Mouse (Mus musculus): ENCODE data around the gene Olfr574. TPM values are rescaled to one million over a fixed set of nuclear protein-coding genes. Genes with fewer than 3 reads are reported as not detected.

Gene Olfr574
- polyA plus RNA-seq, 1 experiment from 2014 or later: not detected

GRCm38 (mm10) chr7:102962360-102962759 lies 14.1 kb downstream of the Olfr574 start, which contains the start of gene Olfr576:
TSS of gene Olfr576 (plus strand) at chr7:102962660.
- Histone ChIP-seq H3K4me2 (replicated peaks) (no peak within 1 kb of the TSS), H3K27me3 (no peaks in the 10 kb centered on the region), H3K4me1 (replicated peaks) (no peaks in the 10 kb centered on the region), H3K9me3 (no peaks in the 10 kb centered on the region), H3K9ac (replicated peaks) (no peak within 1 kb of the TSS), H3K36me3 (no peaks in the 10 kb centered on the region), H3K27ac (no peak within 1 kb of the TSS), H3K4me3 (replicated peaks) (no peak within 1 kb of the TSS)
- ATAC-seq: no peak
- WGBS: 61% methylated on average over 2 of the region's 2 CpGs

GRCm38 (mm10) chr7:102974399-102974798 lies 26.1 kb downstream of the Olfr574 start:
- no peak for ATAC-seq
- H3K4me1 ChIP-seq (replicated peaks): no peaks in the 10 kb centered on the region
- no peaks in the 10 kb centered on the region for H3K9me3 ChIP-seq
- H3K27me3 ChIP-seq: no peaks in the 10 kb centered on the region
- H3K4me3 ChIP-seq (replicated peaks): no peak overlapping the region
- no peaks in the 10 kb centered on the region for H3K36me3 ChIP-seq
- H3K27ac ChIP-seq: no peak overlapping the region
- no peak overlapping the region for H3K4me2 ChIP-seq (replicated peaks)
- no peak overlapping the region for H3K9ac ChIP-seq (replicated peaks)
- 32% methylated on average over 1 of the region's 1 CpGs for WGBS

GRCm38 (mm10) chr7:102975843-102976242 lies 27.6 kb downstream of the Olfr574 start, which contains the start of gene Olfr577:
TSS of gene Olfr577 (minus strand) at chr7:102975943.
- no peaks in the 10 kb centered on the region for H3K36me3 ChIP-seq
- WGBS: 88% methylated on average over 2 of the region's 2 CpGs
- H3K9me3 ChIP-seq: no peaks in the 10 kb centered on the region
- no peak within 1 kb of the TSS for H3K27ac ChIP-seq
- no peak within 1 kb of the TSS for H3K9ac ChIP-seq (replicated peaks)
- H3K4me2 ChIP-seq (replicated peaks): no peak within 1 kb of the TSS
- H3K27me3 ChIP-seq: no peaks in the 10 kb centered on the region
- ATAC-seq: no peak
- H3K4me1 ChIP-seq (replicated peaks): no peaks in the 10 kb centered on the region
- H3K4me3 ChIP-seq (replicated peaks): no peak within 1 kb of the TSS

- 84% methylated on average over 3 of the region's 3 CpGs for WGBS
- Histone ChIP-seq H3K9me3 (peaks cover 2% of the 10 kb centered on the region; the same call in 1 of the 2 replicates), H3K4me3 (replicated peaks) (no peak within 1 kb of the TSS), H3K27ac (no peak within 1 kb of the TSS), H3K27me3 (no peaks in the 10 kb centered on the region), H3K4me2 (replicated peaks) (no peak within 1 kb of the TSS), H3K9ac (replicated peaks) (no peak within 1 kb of the TSS), H3K36me3 (no peaks in the 10 kb centered on the region), H3K4me1 (replicated peaks) (no peaks in the 10 kb centered on the region)
- ATAC-seq: no peak
Observed at GRCm38 (mm10) chr7:102989224-102989623, 41.0 kb downstream of the Olfr574 start, which contains the start of gene Olfr578. TSS of gene Olfr578 (minus strand) at chr7:102989324.

Other genes with a start within 250 kb of the Olfr574 start
- gene Olfr558, start 246.3 kb upstream of the Olfr574 start, polyA plus RNA-seq (2015; fragmentation: Nextera tagmentation; extraction: Ambion mirVana): 0.07 TPM in 1 of 2 replicates, not detected in the other
- not detected in 2 replicates for gene Olfr33, start 229.4 kb upstream of the Olfr574 start, polyA plus RNA-seq (2015; fragmentation: Nextera tagmentation; extraction: Ambion mirVana)
- gene Olfr559, start 221.0 kb upstream of the Olfr574 start, polyA plus RNA-seq (2015; fragmentation: Nextera tagmentation; extraction: Ambion mirVana): not detected in 2 replicates
- not detected in 2 replicates for gene Olfr560, start 189.1 kb upstream of the Olfr574 start, polyA plus RNA-seq (2015; fragmentation: Nextera tagmentation; extraction: Ambion mirVana)
- not detected in 2 replicates for gene Olfr78, start 189.0 kb upstream of the Olfr574 start, polyA plus RNA-seq (2015; fragmentation: Nextera tagmentation; extraction: Ambion mirVana)
- gene Olfr561, start 177.2 kb upstream of the Olfr574 start, polyA plus RNA-seq (2015; fragmentation: Nextera tagmentation; extraction: Ambion mirVana): not detected in 2 replicates
- not detected in 2 replicates for gene Olfr564, start 145.0 kb upstream of the Olfr574 start, polyA plus RNA-seq (2015; fragmentation: Nextera tagmentation; extraction: Ambion mirVana)
- gene Olfr566, start 89.7 kb upstream of the Olfr574 start, polyA plus RNA-seq (2015; fragmentation: Nextera tagmentation; extraction: Ambion mirVana): not detected in 2 replicates
- not detected in 2 replicates for gene Olfr568, start 71.3 kb upstream of the Olfr574 start, polyA plus RNA-seq (2015; fragmentation: Nextera tagmentation; extraction: Ambion mirVana)
- not detected in 2 replicates for gene Olfr569, start 57.6 kb upstream of the Olfr574 start, polyA plus RNA-seq (2015; fragmentation: Nextera tagmentation; extraction: Ambion mirVana)
- gene Olfr570, start 53.9 kb upstream of the Olfr574 start, polyA plus RNA-seq (2015; fragmentation: Nextera tagmentation; extraction: Ambion mirVana): not detected in 2 replicates
- not detected in 2 replicates for gene Olfr571, start 30.9 kb upstream of the Olfr574 start, polyA plus RNA-seq (2015; fragmentation: Nextera tagmentation; extraction: Ambion mirVana)
- not detected in 2 replicates for gene Olfr572, start 24.1 kb upstream of the Olfr574 start, polyA plus RNA-seq (2015; fragmentation: Nextera tagmentation; extraction: Ambion mirVana)
- not detected in 2 replicates for gene Olfr573-ps1, start 5.9 kb upstream of the Olfr574 start, polyA plus RNA-seq (2015; fragmentation: Nextera tagmentation; extraction: Ambion mirVana)
- not detected in 2 replicates for gene Olfr575, start 10.3 kb downstream of the Olfr574 start, polyA plus RNA-seq (2015; fragmentation: Nextera tagmentation; extraction: Ambion mirVana)
- gene Olfr576, start 14.2 kb downstream of the Olfr574 start, polyA plus RNA-seq (2015; fragmentation: Nextera tagmentation; extraction: Ambion mirVana): not detected in 2 replicates
- gene Olfr577, start 27.5 kb downstream of the Olfr574 start, polyA plus RNA-seq (2015; fragmentation: Nextera tagmentation; extraction: Ambion mirVana): not detected in 2 replicates
- not detected in 2 replicates for gene Olfr578, start 40.9 kb downstream of the Olfr574 start, polyA plus RNA-seq (2015; fragmentation: Nextera tagmentation; extraction: Ambion mirVana)
- not detected in 2 replicates for gene Olfr582, start 89.6 kb downstream of the Olfr574 start, polyA plus RNA-seq (2015; fragmentation: Nextera tagmentation; extraction: Ambion mirVana)
- gene Olfr583, start 102.8 kb downstream of the Olfr574 start, polyA plus RNA-seq (2015; fragmentation: Nextera tagmentation; extraction: Ambion mirVana): not detected in 2 replicates
- not detected in 2 replicates for gene Olfr584, start 133.4 kb downstream of the Olfr574 start, polyA plus RNA-seq (2015; fragmentation: Nextera tagmentation; extraction: Ambion mirVana)
- gene Olfr585, start 149.3 kb downstream of the Olfr574 start, polyA plus RNA-seq (2015; fragmentation: Nextera tagmentation; extraction: Ambion mirVana): not detected in 2 replicates
- not detected in 2 replicates for gene Olfr586, start 177.2 kb downstream of the Olfr574 start, polyA plus RNA-seq (2015; fragmentation: Nextera tagmentation; extraction: Ambion mirVana)
- not detected in 2 replicates for gene Olfr588-ps1, start 192.4 kb downstream of the Olfr574 start, polyA plus RNA-seq (2015; fragmentation: Nextera tagmentation; extraction: Ambion mirVana)
- gene Olfr589, start 207.9 kb downstream of the Olfr574 start, polyA plus RNA-seq (2015; fragmentation: Nextera tagmentation; extraction: Ambion mirVana): not detected in 2 replicates
- gene Olfr591, start 229.9 kb downstream of the Olfr574 start, polyA plus RNA-seq (2015; fragmentation: Nextera tagmentation; extraction: Ambion mirVana): not detected in 2 replicates
- not detected in 2 replicates for gene Olfr592, start 236.3 kb downstream of the Olfr574 start, polyA plus RNA-seq (2015; fragmentation: Nextera tagmentation; extraction: Ambion mirVana)

Measured in midbrain, embryonic 13.5 days (tissue).